Mouse (Mus musculus): ENCODE data around the gene Fermt3.

GRCm38 (mm10) chr19:6985951-6986708, 33.1 kb downstream of the Fermt3 start:
- TF ChIP-seq CTCF (IDR thresholded peaks at IDR 0.05; ENCODE audit: borderline replicate concordance, extremely low read depth, insufficient read depth, insufficient read length) (no peak), POLR2A (IDR thresholded peaks at IDR 0.05; ENCODE audit: borderline replicate concordance, extremely low read depth, insufficient read depth, insufficient read length, poor library complexity, severe bottlenecking) (no peak)
